10 mouse cellular contexts compared by ENCODE assay signal in genomic region chr9:61403866-61404614, GRCm38 (mm10). TPM values are rescaled to one million over a fixed set of nuclear protein-coding genes. Genes with fewer than 3 reads are reported as not detected.
DNase-seq lines count a peak whose midpoint lies in the region; ATAC-seq and TF ChIP-seq lines count a peak whose summit lies in the region.
"Had no signal": no experiment of that assay in that cellular context is flagged by ENCODE, and none has a peak within 500 bp of the region (broad histone marks: within the 10 kb centered on the region; RNA-seq: fewer than 3 reads in every experiment).

No protein-coding gene starts in this region.

- 50% methylated on average over 16 of the region's 16 CpGs for WGBS in hindbrain, postnatal 0 days
- WGBS in midbrain, embryonic 14.5 days, result 23% methylated on average over 16 of the region's 16 CpGs

- no peak for ATAC-seq in hindbrain, postnatal 0 days
- no peak for ATAC-seq in midbrain, embryonic 14.5 days (ENCODE audit: low FRiP score, low TSS enrichment)
- ATAC-seq in megakaryocyte progenitor cell, adult 5-6 weeks (replicated peaks; ENCODE audit: poor library complexity), result no peak
- no peak for ATAC-seq in frontal cortex, adult (ENCODE audit: low TSS enrichment)

- H3K27me3 ChIP-seq in hindbrain, postnatal 0 days (ENCODE audit: insufficient read depth, low read length), result no peaks in the 10 kb centered on the region
- H3K27me3 ChIP-seq in midbrain, embryonic 14.5 days (ENCODE audit: control insufficient read depth, insufficient read depth, low read length), result no peaks in the 10 kb centered on the region

- peak; percentile 77 to 88 for DNase-seq in adrenal gland, adult (ENCODE audit: inconsistent age in 2 of 2, low spot score in 1 of 2)
- no peak for DNase-seq in adrenal gland, postnatal 4 days (ENCODE audit: low spot score in 2 of 2)
- DNase-seq in embryo, embryonic 10.5 days (ENCODE audit: low spot score), result peak; percentile 52
- no peak for DNase-seq in hindbrain, postnatal 0 days (ENCODE audit: low spot score)
- peak; percentile 73 for DNase-seq in midbrain, embryonic 14.5 days
- DNase-seq in adipocyte (ENCODE audit: low spot score), result no peak
- DNase-seq: heart, postnatal 36 days had no signal

- no peak overlapping the region for H3K4me2 ChIP-seq in hindbrain, postnatal 0 days (ENCODE audit: low read depth, low read length)
- H3K4me2 ChIP-seq in midbrain, embryonic 14.5 days (ENCODE audit: low read length), result peak overlapping the region; percentile 40; the same call in 1 of the 2 replicates

- peaks cover 14% of the 10 kb centered on the region for H3K36me3 ChIP-seq in hindbrain, postnatal 0 days (ENCODE audit: insufficient read depth, low read length)
- H3K36me3 ChIP-seq in midbrain, embryonic 14.5 days (ENCODE audit: control insufficient read depth, insufficient read depth, low read length), result peaks cover 77% of the 10 kb centered on the region

- peak overlapping the region; percentile 79 for H3K27ac ChIP-seq in hindbrain, postnatal 0 days
- peak overlapping the region; percentile 75 for H3K27ac ChIP-seq in midbrain, embryonic 14.5 days (replicated peaks; ENCODE audit: low read depth, low read length)

- TF ChIP-seq CTCF in hindbrain, postnatal 0 days (IDR thresholded peaks at IDR 0.05; ENCODE audit: low read depth), result 0 out of 2 replicates have a peak, but pooled peaks have one; percentile 3

- no peaks in the 10 kb centered on the region for H3K9me3 ChIP-seq in hindbrain, postnatal 0 days (ENCODE audit: low read length)
- H3K9me3 ChIP-seq in midbrain, embryonic 14.5 days (ENCODE audit: control insufficient read depth, low read length), result no peaks in the 10 kb centered on the region
- H3K9me3 ChIP-seq: embryonic facial prominence, embryonic 15.5 days had no signal

- peaks cover 40% of the 10 kb centered on the region for H3K4me1 ChIP-seq in hindbrain, postnatal 0 days (ENCODE audit: insufficient read depth, low read length)
- H3K4me1 ChIP-seq in midbrain, embryonic 14.5 days (ENCODE audit: control insufficient read depth, insufficient read depth, low read length), result peaks cover 67% of the 10 kb centered on the region

- H3K9ac ChIP-seq in hindbrain, postnatal 0 days (replicated peaks; ENCODE audit: low read length), result no peak overlapping the region
- no peak overlapping the region for H3K9ac ChIP-seq in midbrain, embryonic 14.5 days (replicated peaks; ENCODE audit: low read length)
- H3K9ac ChIP-seq: embryonic facial prominence, embryonic 15.5 days had no signal

- no peak overlapping the region for H3K4me3 ChIP-seq in hindbrain, postnatal 0 days (ENCODE audit: low read length)
- no peak overlapping the region for H3K4me3 ChIP-seq in midbrain, embryonic 14.5 days (replicated peaks; ENCODE audit: low read depth, low read length)
- H3K4me3 ChIP-seq: embryonic facial prominence, embryonic 15.5 days had no signal

RNA-seq across cellular contexts. Expression of gene Tle3, which starts 31.9 kb away (rescaled TPM):
- total RNA-seq in adrenal gland, postnatal 4 days (2021), result 100 to 1,000 TPM; 105 to 116 TPM
- 74.1 and 81.3 TPM in 2 replicates for total RNA-seq in hindbrain, postnatal 0 days (2014; rRNA removed)
- polyA plus RNA-seq in hindbrain, postnatal 0 days (2015; fragmentation: Nextera tagmentation; extraction: Ambion mirVana), result 15.5 and 17.7 TPM in 2 replicates
- 36.4 and 43.8 TPM in 2 replicates for polyA plus RNA-seq in midbrain, embryonic 14.5 days (2014; fragmentation: Nextera tagmentation; extraction: Ambion mirVana)
- total RNA-seq in megakaryocyte progenitor cell, adult 5-6 weeks (2015), result 65.2 and 66.2 TPM in 2 replicates
- 48.0 and 50.5 TPM in 2 replicates for total RNA-seq in megakaryocyte progenitor cell, adult 5-6 weeks (2017)

Comparison
In these comparisons a context has a peak if more than half of its experiments do, and no peak if none do; other contexts are left out.
1. DNase-seq: peak in adrenal gland, adult (2 of 2), embryo, embryonic 10.5 days (single experiment) and midbrain, embryonic 14.5 days (single experiment); none in adrenal gland, postnatal 4 days (0 of 2), hindbrain, postnatal 0 days (single experiment) and adipocyte (single experiment).